Mouse (Mus musculus): ENCODE measurements around the gene Erbb4. TPM values are rescaled to one million over a fixed set of nuclear protein-coding genes. Genes with fewer than 3 reads are reported as not detected.
A peak's percentile ranks its signal among the peaks of the same experiment; 100 is the strongest.

The Erbb4 gene
- polyA plus RNA-seq, 1 experiment from 2014 or later, result 3.4 TPM

DNA sequence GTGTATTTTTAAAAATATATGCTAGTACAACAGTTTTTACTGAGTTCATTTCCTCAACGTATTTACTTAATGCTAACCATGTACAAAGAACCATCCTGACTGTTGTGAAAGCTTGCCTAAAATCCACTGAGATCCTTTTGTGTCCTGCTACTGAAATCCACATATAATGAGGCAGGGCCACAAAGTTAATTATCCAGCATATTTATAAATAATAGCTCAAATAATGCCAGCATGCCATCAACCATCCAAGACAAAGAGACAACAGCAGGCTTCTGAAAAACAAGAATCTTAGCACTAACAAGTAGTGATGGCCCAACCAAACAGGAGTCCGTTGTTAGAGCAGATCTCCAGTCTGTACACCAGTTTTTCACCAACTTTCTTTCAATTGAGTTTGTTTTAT is 215.8 kb downstream of the Erbb4 start:
- H3K27me3 ChIP-seq (ENCODE audit: low read depth, poor library complexity, severe bottlenecking), result no peaks in the 10 kb centered on the region
- no peak for DNase-seq (ENCODE audit: low spot score)
- 80% methylated on average over 2 of the region's 2 CpGs for WGBS
- no peaks in the 10 kb centered on the region for H3K4me1 ChIP-seq
- no peak overlapping the region for H3K4me3 ChIP-seq
- H3K27ac ChIP-seq (replicated peaks), result no peak overlapping the region
- H3K9me3 ChIP-seq (replicated peaks), result no peaks in the 10 kb centered on the region
- H3K36me3 ChIP-seq, result no peaks in the 10 kb centered on the region

DNA sequence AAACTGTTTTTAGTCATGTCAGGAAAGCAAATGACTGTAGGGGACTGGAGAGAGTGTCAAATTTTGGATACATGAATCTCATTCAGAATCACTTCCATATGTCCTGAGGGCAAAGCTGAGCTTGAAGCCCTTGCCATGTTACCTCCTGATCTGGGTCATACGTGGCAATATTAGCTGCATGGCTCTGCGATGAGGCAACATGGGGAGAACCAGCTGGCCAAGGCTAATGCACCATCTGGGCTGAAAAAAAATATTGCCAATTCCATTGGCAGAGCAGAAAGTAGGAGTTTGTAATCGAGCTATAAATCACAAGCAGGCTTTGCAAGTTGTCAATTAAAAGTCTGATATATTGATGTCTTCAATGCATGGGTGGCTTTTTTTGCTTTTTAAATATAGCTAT is 221.0 kb downstream of the Erbb4 start:
- H3K4me1 ChIP-seq, result no peaks in the 10 kb centered on the region
- WGBS, result 88% methylated on average over 3 of the region's 3 CpGs
- H3K9me3 ChIP-seq (replicated peaks), result no peaks in the 10 kb centered on the region
- no peaks in the 10 kb centered on the region for H3K36me3 ChIP-seq
- H3K4me3 ChIP-seq, result no peak overlapping the region
- H3K27me3 ChIP-seq (ENCODE audit: low read depth, poor library complexity, severe bottlenecking), result no peaks in the 10 kb centered on the region
- no peak for DNase-seq (ENCODE audit: low spot score)
- H3K27ac ChIP-seq (replicated peaks), result no peak overlapping the region

GRCm38 (mm10) chr1:68874954-68875353 is 232.9 kb downstream of the Erbb4 start:
- Histone ChIP-seq H3K27ac (replicated peaks) (no peak overlapping the region), H3K4me1 (peaks cover 32% of the 10 kb centered on the region), H3K4me3 (no peak overlapping the region), H3K36me3 (no peaks in the 10 kb centered on the region), H3K27me3 (ENCODE audit: low read depth, poor library complexity, severe bottlenecking) (no peaks in the 10 kb centered on the region), H3K9me3 (replicated peaks) (no peaks in the 10 kb centered on the region)
- no peak for DNase-seq (ENCODE audit: low spot score)
- WGBS, result 60% methylated on average over 8 of the region's 8 CpGs

- no peak for DNase-seq (ENCODE audit: low spot score)
- Histone ChIP-seq H3K36me3 (no peaks in the 10 kb centered on the region), H3K27me3 (ENCODE audit: low read depth, poor library complexity, severe bottlenecking) (no peaks in the 10 kb centered on the region), H3K27ac (replicated peaks) (no peak overlapping the region), H3K9me3 (replicated peaks) (no peaks in the 10 kb centered on the region), H3K4me1 (peaks cover 32% of the 10 kb centered on the region), H3K4me3 (no peak overlapping the region)
- WGBS, result 80% methylated on average over 1 of the region's 1 CpGs
Observed at GRCm38 (mm10) chr1:68873635-68874020, 234.2 kb downstream of the Erbb4 start.

DNA sequence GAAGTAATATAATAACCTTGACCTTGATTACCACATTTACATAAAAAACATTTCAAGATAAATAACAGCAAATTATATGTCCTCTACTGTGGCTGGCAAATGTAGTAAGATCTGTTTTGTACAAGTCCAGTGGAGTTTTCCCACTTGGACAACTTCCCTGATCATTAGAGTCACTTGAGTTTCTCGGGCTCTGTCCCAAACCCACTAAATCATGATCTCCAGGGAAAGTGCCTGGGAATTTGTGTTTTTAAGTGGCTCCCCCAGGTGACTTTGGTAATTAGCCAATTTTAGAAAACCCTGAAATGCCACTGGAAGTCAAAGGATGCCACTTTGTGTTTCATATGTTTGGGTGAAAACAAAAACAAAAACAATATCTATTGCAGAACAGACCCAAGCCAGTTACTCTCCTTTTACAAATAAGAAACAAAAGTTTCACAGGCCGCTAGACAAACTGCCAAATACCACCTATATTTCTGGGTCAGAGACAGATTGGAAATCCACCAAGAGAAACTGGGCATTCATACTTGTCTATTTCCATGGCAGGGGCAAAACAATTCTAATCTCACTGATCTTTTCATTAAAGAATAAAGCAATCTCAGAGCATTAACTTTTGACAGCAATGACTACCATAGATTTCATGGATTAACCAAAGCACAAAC is 234.8 kb downstream of the Erbb4 start:
- no peaks in the 10 kb centered on the region for H3K27me3 ChIP-seq (ENCODE audit: low read depth, poor library complexity, severe bottlenecking)
- peaks cover 32% of the 10 kb centered on the region for H3K4me1 ChIP-seq
- no peak for DNase-seq (ENCODE audit: low spot score)
- no peak overlapping the region for H3K27ac ChIP-seq (replicated peaks)
- no peaks in the 10 kb centered on the region for H3K9me3 ChIP-seq (replicated peaks)
- 64% methylated on average over 2 of the region's 2 CpGs for WGBS
- no peaks in the 10 kb centered on the region for H3K36me3 ChIP-seq
- no peak overlapping the region for H3K4me3 ChIP-seq

DNA sequence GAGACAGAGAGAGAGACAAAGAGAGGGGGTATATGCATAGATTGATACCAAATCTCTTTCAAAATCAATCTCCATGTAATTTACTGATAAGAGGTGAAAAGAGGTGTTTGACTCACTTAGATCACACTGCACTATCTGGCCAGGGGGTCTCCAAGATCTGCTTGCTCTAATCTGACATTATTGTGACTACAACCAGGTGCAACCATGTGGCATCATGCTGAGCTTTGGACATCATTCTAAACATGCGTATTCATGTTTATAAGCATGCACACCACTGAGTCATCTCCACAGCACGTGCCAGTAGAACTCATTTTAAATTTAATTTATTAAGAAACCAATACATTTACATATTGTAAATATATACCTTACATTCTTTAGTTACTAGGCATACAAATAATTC is 247.5 kb downstream of the Erbb4 start:
- no peaks in the 10 kb centered on the region for H3K27me3 ChIP-seq (ENCODE audit: low read depth, poor library complexity, severe bottlenecking)
- no peaks in the 10 kb centered on the region for H3K9me3 ChIP-seq (replicated peaks)
- WGBS, result 91% methylated on average over 2 of the region's 2 CpGs
- 0 out of 2 replicates have a peak, but pooled peaks cover 2% of the 10 kb centered on the region for H3K4me1 ChIP-seq
- no peak overlapping the region for H3K4me3 ChIP-seq
- no peak overlapping the region for H3K27ac ChIP-seq (replicated peaks)
- H3K36me3 ChIP-seq, result no peaks in the 10 kb centered on the region
- DNase-seq (ENCODE audit: low spot score), result no peak

DNA sequence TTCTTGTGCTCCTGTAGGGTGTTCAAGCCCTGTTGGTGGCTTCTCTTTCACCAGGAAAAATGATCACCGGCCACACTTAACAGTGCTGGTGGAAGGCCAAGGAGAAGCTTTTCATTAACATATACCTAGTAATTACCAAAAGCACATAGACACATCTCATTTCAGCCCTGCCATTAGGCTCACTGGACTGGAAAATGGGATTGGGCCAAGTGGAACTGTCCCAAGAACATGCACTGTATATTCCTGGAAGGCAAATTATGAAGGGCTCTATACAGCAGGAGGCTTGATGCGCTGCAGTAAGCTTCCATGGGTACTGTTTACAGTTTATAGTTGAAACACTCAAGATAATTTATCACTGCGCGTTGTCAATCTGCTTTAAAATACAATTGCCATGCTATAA is 248.4 kb downstream of the Erbb4 start:
- 0 out of 2 replicates have a peak, but pooled peaks cover 2% of the 10 kb centered on the region for H3K4me1 ChIP-seq
- H3K36me3 ChIP-seq, result no peaks in the 10 kb centered on the region
- DNase-seq (ENCODE audit: low spot score), result no peak
- no peak overlapping the region for H3K4me3 ChIP-seq
- 92% methylated on average over 4 of the region's 4 CpGs for WGBS
- no peaks in the 10 kb centered on the region for H3K27me3 ChIP-seq (ENCODE audit: low read depth, poor library complexity, severe bottlenecking)
- no peak overlapping the region for H3K27ac ChIP-seq (replicated peaks)
- no peaks in the 10 kb centered on the region for H3K9me3 ChIP-seq (replicated peaks)

DNA sequence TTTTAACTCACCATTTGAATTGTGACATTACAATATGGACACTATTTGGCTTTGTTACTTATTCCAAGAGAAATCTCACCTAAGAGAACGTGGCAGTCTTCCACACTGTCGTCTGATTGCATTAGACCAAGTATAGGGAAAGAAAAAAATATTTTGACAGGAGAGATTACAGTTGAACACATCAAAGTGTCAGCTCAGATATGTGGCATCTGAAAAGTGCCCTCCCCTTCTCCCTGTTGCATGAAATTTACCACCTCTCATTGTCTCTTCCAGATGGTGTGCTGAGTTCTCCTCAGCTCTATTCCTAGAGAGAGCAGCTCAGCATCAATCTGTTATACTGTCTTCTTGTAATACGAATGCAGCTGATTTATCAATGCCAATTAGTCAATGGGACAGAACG is 268.5 kb downstream of the Erbb4 start:
- no peak for DNase-seq (ENCODE audit: low spot score)
- H3K4me1 ChIP-seq, result no peaks in the 10 kb centered on the region
- no peaks in the 10 kb centered on the region for H3K36me3 ChIP-seq
- no peak overlapping the region for H3K4me3 ChIP-seq
- 87% methylated on average over 4 of the region's 4 CpGs for WGBS
- H3K27ac ChIP-seq (replicated peaks), result no peak overlapping the region
- H3K27me3 ChIP-seq (ENCODE audit: low read depth, poor library complexity, severe bottlenecking), result no peaks in the 10 kb centered on the region
- H3K9me3 ChIP-seq (replicated peaks), result peaks cover 7% of the 10 kb centered on the region; the same call in 1 of the 2 replicates

DNA sequence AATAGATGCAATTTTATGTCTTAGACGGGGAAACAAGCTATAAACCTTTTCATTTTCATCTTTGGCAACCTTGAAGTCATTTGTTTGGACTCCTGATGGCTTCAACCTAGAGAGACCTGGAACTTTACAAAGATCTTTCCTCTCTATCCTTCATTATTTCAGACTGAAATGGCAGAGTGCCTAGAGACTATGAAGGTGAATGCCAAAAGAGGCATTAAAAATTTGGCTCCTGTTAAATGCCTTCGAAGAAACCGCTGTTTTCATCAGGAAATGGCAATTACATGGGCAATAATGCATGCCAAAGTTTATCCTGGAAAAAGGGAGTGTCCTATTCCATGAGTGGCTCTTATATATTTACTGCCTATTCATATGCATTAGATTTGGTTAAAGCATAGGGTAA is 273.2 kb downstream of the Erbb4 start:
- Histone ChIP-seq H3K27me3 (ENCODE audit: low read depth, poor library complexity, severe bottlenecking) (no peaks in the 10 kb centered on the region), H3K36me3 (no peaks in the 10 kb centered on the region), H3K27ac (replicated peaks) (no peak overlapping the region), H3K4me3 (no peak overlapping the region), H3K4me1 (peaks cover 39% of the 10 kb centered on the region), H3K9me3 (replicated peaks) (peaks cover 7% of the 10 kb centered on the region; the same call in 1 of the 2 replicates)
- no peak for DNase-seq (ENCODE audit: low spot score)
- 89% methylated on average over 3 of the region's 3 CpGs for WGBS

GRCm38 (mm10) chr1:68832101-68832500 is 275.8 kb downstream of the Erbb4 start:
- no peaks in the 10 kb centered on the region for H3K36me3 ChIP-seq
- no peak for DNase-seq (ENCODE audit: low spot score)
- 0 out of 2 replicates have a peak overlapping the region, but pooled peaks have one; percentile 55 for H3K27ac ChIP-seq (replicated peaks)
- no peaks in the 10 kb centered on the region for H3K27me3 ChIP-seq (ENCODE audit: low read depth, poor library complexity, severe bottlenecking)
- H3K9me3 ChIP-seq (replicated peaks), result peaks cover 7% of the 10 kb centered on the region; the same call in 1 of the 2 replicates
- H3K4me3 ChIP-seq, result no peak overlapping the region
- peaks cover 39% of the 10 kb centered on the region for H3K4me1 ChIP-seq

- no peaks in the 10 kb centered on the region for H3K36me3 ChIP-seq
- no peak overlapping the region for H3K4me3 ChIP-seq
- WGBS, result 36% methylated on average over 1 of the region's 1 CpGs
- H3K27ac ChIP-seq (replicated peaks), result no peak overlapping the region; the same call in 1 of the 2 replicates
- H3K4me1 ChIP-seq, result peaks cover 39% of the 10 kb centered on the region
- H3K9me3 ChIP-seq (replicated peaks), result peaks cover 7% of the 10 kb centered on the region; the same call in 1 of the 2 replicates
- no peaks in the 10 kb centered on the region for H3K27me3 ChIP-seq (ENCODE audit: low read depth, poor library complexity, severe bottlenecking)
- DNase-seq (ENCODE audit: low spot score), result no peak
Observed at GRCm38 (mm10) chr1:68831575-68831974, 276.3 kb downstream of the Erbb4 start.

DNA sequence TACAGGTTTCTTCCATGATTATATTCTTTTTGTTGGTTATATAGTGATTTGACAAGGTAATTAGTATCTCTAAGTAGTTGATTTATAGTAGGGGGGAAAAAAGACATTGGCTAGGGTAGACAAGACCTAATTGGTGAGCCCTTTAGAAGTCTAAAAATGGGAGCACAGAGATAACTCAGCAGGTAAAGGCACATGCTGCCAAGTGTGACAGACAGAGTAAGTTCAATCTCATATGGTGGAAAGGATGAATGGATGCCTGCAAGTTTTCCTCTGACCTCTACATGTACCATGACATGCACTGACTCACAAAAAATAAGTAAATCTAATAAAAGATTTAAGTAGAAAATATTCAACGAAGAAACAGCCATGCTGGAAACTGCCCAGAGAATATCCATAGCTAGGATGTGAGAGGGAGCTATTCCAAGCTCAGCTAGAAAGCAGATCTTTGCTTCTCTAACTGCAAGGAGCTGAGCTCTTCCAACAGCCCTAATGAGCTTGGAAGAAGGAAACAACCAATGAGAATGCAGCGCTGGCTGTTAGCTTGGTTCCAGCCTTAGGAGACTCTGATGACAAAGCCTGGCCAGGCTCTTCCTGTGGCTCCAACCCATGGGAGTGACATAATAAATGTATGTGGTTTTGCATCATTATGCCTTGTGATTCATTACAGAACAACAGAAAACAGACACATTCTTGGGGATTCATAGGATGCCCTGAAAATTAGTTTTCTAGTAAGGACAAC is 277.2 kb downstream of the Erbb4 start:
- WGBS, result 83% methylated on average over 2 of the region's 2 CpGs
- Histone ChIP-seq H3K27me3 (ENCODE audit: low read depth, poor library complexity, severe bottlenecking) (no peaks in the 10 kb centered on the region), H3K4me1 (peaks cover 39% of the 10 kb centered on the region), H3K36me3 (no peaks in the 10 kb centered on the region), H3K9me3 (replicated peaks) (peaks cover 5% of the 10 kb centered on the region; the same call in 1 of the 2 replicates), H3K4me3 (no peak overlapping the region), H3K27ac (replicated peaks) (peak overlapping the region; percentile 57)
- no peak for DNase-seq (ENCODE audit: low spot score)

DNA sequence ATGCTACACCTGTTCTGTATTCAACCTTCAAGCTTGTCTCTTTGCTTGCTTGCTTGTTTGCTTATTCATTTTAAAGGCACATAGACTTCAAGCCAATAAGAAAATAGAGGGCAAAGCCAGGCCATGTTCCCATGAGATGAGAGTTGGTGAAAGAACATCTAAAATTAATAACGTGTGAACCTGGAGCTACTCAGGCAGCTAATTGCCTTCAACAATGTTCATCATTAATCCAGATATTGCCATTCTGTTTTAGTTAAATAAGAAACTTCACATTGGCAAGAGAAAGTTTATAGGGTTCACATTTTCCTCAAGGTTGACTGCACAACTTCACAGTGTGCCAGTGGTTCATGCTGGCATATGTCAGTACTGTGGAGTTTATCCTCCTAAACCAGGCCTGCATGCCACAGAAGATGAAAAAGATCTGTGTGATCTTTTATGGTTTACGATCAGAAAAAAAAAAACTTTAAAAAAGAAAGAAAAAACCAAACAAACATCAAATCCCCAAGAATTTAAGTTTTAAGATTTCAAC is 284.7 kb downstream of the Erbb4 start:
- H3K36me3 ChIP-seq, result no peaks in the 10 kb centered on the region
- H3K4me3 ChIP-seq, result no peak overlapping the region
- no peak overlapping the region for H3K27ac ChIP-seq (replicated peaks)
- WGBS, result 65% methylated on average over 2 of the region's 2 CpGs
- no peaks in the 10 kb centered on the region for H3K27me3 ChIP-seq (ENCODE audit: low read depth, poor library complexity, severe bottlenecking)
- H3K9me3 ChIP-seq (replicated peaks), result no peaks in the 10 kb centered on the region
- H3K4me1 ChIP-seq, result no peaks in the 10 kb centered on the region
- DNase-seq (ENCODE audit: low spot score), result no peak
